Comparison of ENCODE assay signal across 16 mouse cellular contexts in genomic region chr12:70449961-70450360, GRCm38 (mm10).
"Had no signal": no experiment of that assay in that cellular context is flagged by ENCODE, and none has a peak within 500 bp of the region (broad histone marks: within the 10 kb centered on the region; RNA-seq: fewer than 3 reads in every experiment).

No protein-coding gene starts in this region.

- H3K4me1 ChIP-seq: stomach, embryonic 15.5 days had no signal

- H3K27me3 ChIP-seq: limb, embryonic 15.5 days; megakaryocyte, embryonic 14.5 days; midbrain, embryonic 13.5 days; midbrain, embryonic 15.5 days; neural tube, embryonic 12.5 days; stomach, embryonic 15.5 days had no signal

- DNase-seq: lung, adult 18-20 months; lung, embryonic 14.5 days; lung, postnatal 10 days; lung, postnatal 4 days; right cerebral cortex, postnatal 14 days; thymus, adult 2 months; thymus, postnatal 14 days; thymus, postnatal 4 days had no signal

- ATAC-seq: midbrain, embryonic 13.5 days; midbrain, embryonic 15.5 days had no signal

- H3K36me3 ChIP-seq: limb, embryonic 15.5 days; midbrain, embryonic 13.5 days; midbrain, embryonic 15.5 days; neural tube, embryonic 12.5 days; stomach, embryonic 15.5 days had no signal

- H3K27ac ChIP-seq: limb, embryonic 15.5 days; midbrain, embryonic 13.5 days; midbrain, embryonic 15.5 days; neural tube, embryonic 12.5 days; stomach, embryonic 15.5 days; stomach, postnatal 0 days had no signal

- H3K9ac ChIP-seq: limb, embryonic 15.5 days; lung, embryonic 14.5 days; midbrain, embryonic 13.5 days; midbrain, embryonic 15.5 days; neural tube, embryonic 12.5 days; stomach, embryonic 15.5 days had no signal

- H3K4me3 ChIP-seq: limb, embryonic 15.5 days; megakaryocyte, embryonic 14.5 days; midbrain, embryonic 13.5 days; midbrain, embryonic 15.5 days; neural tube, embryonic 12.5 days; stomach, embryonic 15.5 days had no signal

- H3K9me3 ChIP-seq: limb, embryonic 15.5 days; megakaryocyte, embryonic 14.5 days; midbrain, embryonic 13.5 days; midbrain, embryonic 15.5 days; neural tube, embryonic 12.5 days; stomach, embryonic 15.5 days had no signal

- H3K4me2 ChIP-seq: limb, embryonic 15.5 days; lung, embryonic 14.5 days; midbrain, embryonic 11.5 days; midbrain, embryonic 13.5 days; midbrain, embryonic 15.5 days; neural tube, embryonic 12.5 days; stomach, embryonic 15.5 days had no signal
